Mouse (Mus musculus): ENCODE results near the gene Npc2.

GRCm38 (mm10) chr12:84767510-84767909 lies 5.4 kb downstream of the Npc2 start:
- TF ChIP-seq CTCF (IDR thresholded peaks at IDR 0.05; ENCODE audit: low read depth) (no peak), EP300 (IDR thresholded peaks at IDR 0.05; ENCODE audit: low read depth) (no peak)
